Mouse (Mus musculus): ENCODE measurements around the gene Polk.

Gene Polk

DNA sequence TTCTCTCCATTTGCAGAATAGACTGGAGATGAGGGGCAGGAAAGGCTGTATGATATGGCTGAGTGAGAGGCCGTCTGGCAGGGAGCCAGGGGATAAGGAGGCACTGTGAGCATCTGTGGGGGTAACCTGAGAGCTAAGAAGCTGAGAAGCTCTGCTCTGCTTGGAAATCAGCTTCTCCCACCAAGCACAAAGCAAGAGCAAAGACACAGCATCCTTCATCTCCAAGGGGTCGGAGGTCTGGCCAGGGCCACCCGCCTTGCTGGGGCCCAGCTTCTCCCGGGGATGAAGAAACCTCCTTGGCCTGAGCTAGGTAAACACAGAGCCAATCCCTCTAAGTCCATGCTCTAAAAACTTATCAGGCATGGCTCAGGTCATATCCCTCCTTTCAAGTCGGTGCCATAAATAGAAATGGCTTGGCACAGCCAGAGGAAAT, 107.5 kb downstream of the Polk start:
- H3K9me3 ChIP-seq (ENCODE audit: low read length) = no peaks in the 10 kb centered on the region
- H3K27me3 ChIP-seq (ENCODE audit: insufficient read depth, low read length) = no peaks in the 10 kb centered on the region
- no peak for TF ChIP-seq CTCF (conservative IDR thresholded peaks at IDR 0.05; ENCODE audit: low read length)
- TF ChIP-seq NANOG (IDR thresholded peaks at IDR 0.05; ENCODE audit: borderline replicate concordance, low read length) = no peak
- no peak for TF ChIP-seq POU5F1 (IDR thresholded peaks at IDR 0.05; ENCODE audit: borderline replicate concordance, low read length)
- H3K4me3 ChIP-seq (replicated peaks; ENCODE audit: low read length) = no peak overlapping the region
- no peaks in the 10 kb centered on the region for H3K4me1 ChIP-seq (replicated peaks; ENCODE audit: low read depth, low read length)
- H3K36me3 ChIP-seq (ENCODE audit: insufficient read depth, low read length) = no peaks in the 10 kb centered on the region

DNA sequence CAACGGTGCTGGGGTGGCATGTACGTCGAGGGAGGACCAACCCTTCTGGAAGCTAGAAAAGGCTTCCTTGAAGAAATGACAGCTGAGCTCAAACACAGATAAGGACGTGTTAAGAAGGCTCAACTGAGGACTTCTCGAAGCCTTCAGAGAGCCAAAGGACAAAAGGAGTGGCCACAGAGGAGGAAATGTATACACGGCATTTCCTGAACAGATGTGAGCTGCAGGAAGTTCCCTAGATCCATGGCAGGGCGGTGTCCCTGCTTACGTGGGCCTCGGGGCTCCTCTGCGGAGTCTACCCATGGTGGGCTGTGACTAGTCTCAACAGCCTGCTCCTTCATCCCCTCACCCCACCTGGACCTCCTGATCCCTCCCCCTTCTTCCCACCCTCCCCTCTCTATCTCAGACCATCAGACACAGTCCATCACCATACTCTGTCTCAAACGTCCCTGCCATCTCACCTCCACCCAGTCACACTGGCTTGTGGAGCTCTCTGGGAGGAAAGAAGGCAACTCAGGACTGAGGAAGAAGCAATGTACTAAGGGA, 108.7 kb downstream of the Polk start:
- TF ChIP-seq CTCF (conservative IDR thresholded peaks at IDR 0.05; ENCODE audit: low read length) = no peak
- no peak for TF ChIP-seq NANOG (IDR thresholded peaks at IDR 0.05; ENCODE audit: borderline replicate concordance, low read length)
- TF ChIP-seq POU5F1 (IDR thresholded peaks at IDR 0.05; ENCODE audit: borderline replicate concordance, low read length) = no peak
- no peaks in the 10 kb centered on the region for H3K27me3 ChIP-seq (ENCODE audit: insufficient read depth, low read length)

DNA sequence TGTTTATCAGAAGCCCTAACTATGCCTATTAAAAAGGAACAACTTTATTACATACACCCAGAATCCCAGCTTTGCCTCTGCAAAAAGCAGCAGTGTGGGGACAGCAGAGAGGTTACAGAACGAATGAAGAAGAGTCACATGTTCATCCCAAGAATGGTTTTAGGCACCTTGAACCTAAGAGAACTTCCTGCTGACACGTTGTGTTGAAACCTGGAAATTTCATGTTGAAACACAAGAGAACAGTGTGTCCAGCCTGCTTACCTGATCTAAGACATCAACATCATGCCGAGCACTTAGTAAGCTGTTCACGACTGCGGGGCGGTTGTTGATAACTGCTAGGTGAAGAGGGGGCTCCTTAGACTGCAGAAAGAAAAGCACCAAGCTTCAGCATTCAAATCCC, 109.3 kb downstream of the Polk start:
- no peaks in the 10 kb centered on the region for H3K27me3 ChIP-seq (ENCODE audit: insufficient read depth, low read length)
- no peaks in the 10 kb centered on the region for H3K4me1 ChIP-seq (replicated peaks; ENCODE audit: low read depth, low read length)
- no peak overlapping the region for H3K4me3 ChIP-seq (replicated peaks; ENCODE audit: low read length)
- H3K36me3 ChIP-seq (ENCODE audit: insufficient read depth, low read length) = no peaks in the 10 kb centered on the region
- TF ChIP-seq POU5F1 (IDR thresholded peaks at IDR 0.05; ENCODE audit: borderline replicate concordance, low read length) = no peak
- TF ChIP-seq CTCF (conservative IDR thresholded peaks at IDR 0.05; ENCODE audit: low read length) = no peak
- no peak for TF ChIP-seq NANOG (IDR thresholded peaks at IDR 0.05; ENCODE audit: borderline replicate concordance, low read length)
- H3K9me3 ChIP-seq (ENCODE audit: low read length) = no peaks in the 10 kb centered on the region

More for the DNA sequence above, 108.7 kb downstream of the Polk start:
- H3K36me3 ChIP-seq (ENCODE audit: insufficient read depth, low read length) = no peaks in the 10 kb centered on the region
- no peaks in the 10 kb centered on the region for H3K4me1 ChIP-seq (replicated peaks; ENCODE audit: low read depth, low read length)
- no peaks in the 10 kb centered on the region for H3K9me3 ChIP-seq (ENCODE audit: low read length)
- H3K4me3 ChIP-seq (replicated peaks; ENCODE audit: low read length) = no peak overlapping the region

DNA sequence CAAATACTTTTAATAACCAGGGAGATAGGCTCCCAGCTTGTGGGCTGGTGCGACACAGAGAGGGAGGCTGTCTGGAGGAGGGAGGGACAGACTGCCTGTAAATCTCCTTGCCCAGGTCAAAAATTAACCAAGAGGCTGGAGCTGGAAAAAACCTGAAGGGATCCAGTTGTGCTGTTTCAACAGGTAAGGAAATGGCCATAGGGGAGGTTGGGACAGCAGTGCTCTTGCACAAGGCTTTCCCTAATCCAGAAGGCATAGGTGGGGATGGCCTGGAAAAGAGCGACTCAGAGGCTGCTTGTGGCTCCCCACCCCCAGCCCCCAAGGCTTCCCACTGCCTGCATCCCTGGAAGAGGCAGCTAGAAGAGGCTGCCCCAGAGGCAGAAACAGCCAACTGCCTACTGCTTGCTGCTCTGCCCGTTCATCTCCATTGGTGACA, 110.0 kb downstream of the Polk start:
- Histone ChIP-seq H3K27me3 (ENCODE audit: insufficient read depth, low read length) (no peaks in the 10 kb centered on the region), H3K4me3 (replicated peaks; ENCODE audit: low read length) (no peak overlapping the region), H3K36me3 (ENCODE audit: insufficient read depth, low read length) (no peaks in the 10 kb centered on the region), H3K4me1 (replicated peaks; ENCODE audit: low read depth, low read length) (no peaks in the 10 kb centered on the region), H3K9me3 (ENCODE audit: low read length) (no peaks in the 10 kb centered on the region)
- TF ChIP-seq CTCF (conservative IDR thresholded peaks at IDR 0.05; ENCODE audit: low read length) = no peak
- no peak for TF ChIP-seq NANOG (IDR thresholded peaks at IDR 0.05; ENCODE audit: borderline replicate concordance, low read length)
- no peak for TF ChIP-seq POU5F1 (IDR thresholded peaks at IDR 0.05; ENCODE audit: borderline replicate concordance, low read length)

DNA sequence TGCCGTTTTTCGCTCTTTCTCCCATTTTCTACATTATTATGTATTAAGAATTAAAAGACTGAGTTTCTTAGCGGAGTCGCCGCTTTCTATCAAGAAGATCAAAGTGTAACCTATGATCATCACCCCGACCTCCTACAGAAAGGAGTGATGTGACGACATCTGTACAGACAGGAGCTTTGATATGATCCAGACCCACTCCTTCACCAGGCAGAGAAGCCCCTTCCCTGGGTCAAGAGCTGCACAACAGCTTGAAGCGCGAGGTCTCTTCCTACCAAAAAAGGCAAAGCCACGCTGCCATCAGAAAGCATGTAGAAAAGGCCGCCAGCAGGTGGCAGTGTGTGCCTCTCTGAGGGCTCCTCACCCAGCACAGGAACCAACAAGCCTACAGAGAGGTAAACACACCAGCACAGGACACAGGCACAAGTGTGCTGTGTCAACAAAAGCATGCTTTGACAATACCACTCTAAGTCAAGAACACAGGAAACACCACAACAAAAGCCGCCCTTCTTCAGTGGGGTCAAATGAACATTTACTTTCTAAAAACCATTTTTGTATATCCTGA, 110.7 kb downstream of the Polk start:
- peak; percentile 70 for TF ChIP-seq CTCF (conservative IDR thresholded peaks at IDR 0.05; ENCODE audit: low read length)
- no peak for TF ChIP-seq NANOG (IDR thresholded peaks at IDR 0.05; ENCODE audit: borderline replicate concordance, low read length)
- no peaks in the 10 kb centered on the region for H3K36me3 ChIP-seq (ENCODE audit: insufficient read depth, low read length)
- no peaks in the 10 kb centered on the region for H3K27me3 ChIP-seq (ENCODE audit: insufficient read depth, low read length)
- no peak overlapping the region for H3K4me3 ChIP-seq (replicated peaks; ENCODE audit: low read length)
- H3K9me3 ChIP-seq (ENCODE audit: low read length) = no peaks in the 10 kb centered on the region
- H3K4me1 ChIP-seq (replicated peaks; ENCODE audit: low read depth, low read length) = no peaks in the 10 kb centered on the region

All from E14TG2a.4 (cell line).